Mouse (Mus musculus): Measurements from ENCODE around the gene Podxl2. TPM values are rescaled to one million over a fixed set of nuclear protein-coding genes. Genes with fewer than 3 reads are reported as not detected.

Podxl2 gene
- total RNA-seq, 2 experiments from 2014 or later, result 173 to 180 TPM

DNA sequence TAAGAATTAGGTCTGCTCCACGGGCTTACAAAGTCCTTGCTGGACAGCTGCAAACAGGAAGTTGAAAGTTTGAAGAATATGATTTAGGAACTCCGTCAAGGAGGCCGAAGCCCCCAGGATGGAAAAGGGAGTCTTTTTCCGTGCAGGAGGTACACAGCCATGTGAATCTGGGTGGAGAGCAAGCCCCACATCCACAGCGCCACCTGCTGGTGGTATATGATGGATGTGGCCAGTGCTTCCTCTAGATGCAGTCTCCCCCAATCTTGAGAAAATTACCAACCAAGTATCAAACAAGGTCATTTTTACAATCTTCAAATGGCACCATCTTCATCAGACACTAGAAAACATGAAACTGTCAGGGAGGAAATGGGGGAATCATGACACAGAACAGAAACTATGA, 18.7 kb upstream of the Podxl2 start:
- DNase-seq (ENCODE audit: low spot score in 2 of 2), result peak; percentile 55 to 62
- intact Hi-C loops (cut with DNase I), result loop anchor here (1.0 to 10.0 kb wide), 2 partner anchors 344 to 779 kb away; no protein-coding TSS in a partner anchor

DNA sequence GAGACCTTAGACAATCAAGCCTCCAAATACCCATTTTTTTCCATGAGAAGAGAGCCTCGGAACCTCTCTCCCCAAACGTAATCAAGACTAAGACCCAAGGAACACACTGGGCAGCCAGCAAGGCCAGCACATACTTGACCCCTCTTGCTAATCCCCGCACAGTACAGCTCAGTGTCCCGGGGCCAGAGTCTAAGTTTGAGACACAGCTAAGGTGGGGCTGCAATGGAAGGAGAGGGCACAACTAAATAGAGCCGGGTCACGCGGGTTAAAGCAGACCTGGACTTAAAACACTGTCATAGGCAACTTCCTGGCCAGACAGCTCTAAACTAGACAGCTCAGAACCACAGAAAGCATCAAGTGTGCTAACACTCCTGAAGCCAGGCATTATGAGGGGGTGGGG, 16.0 kb upstream of the Podxl2 start:
- intact Hi-C loops (cut with DNase I), result loop anchor here (10.0 kb wide), 1 partner anchor 776 kb away; no protein-coding TSS in a partner anchor
- no peak for DNase-seq (ENCODE audit: low spot score in 2 of 2)

DNA sequence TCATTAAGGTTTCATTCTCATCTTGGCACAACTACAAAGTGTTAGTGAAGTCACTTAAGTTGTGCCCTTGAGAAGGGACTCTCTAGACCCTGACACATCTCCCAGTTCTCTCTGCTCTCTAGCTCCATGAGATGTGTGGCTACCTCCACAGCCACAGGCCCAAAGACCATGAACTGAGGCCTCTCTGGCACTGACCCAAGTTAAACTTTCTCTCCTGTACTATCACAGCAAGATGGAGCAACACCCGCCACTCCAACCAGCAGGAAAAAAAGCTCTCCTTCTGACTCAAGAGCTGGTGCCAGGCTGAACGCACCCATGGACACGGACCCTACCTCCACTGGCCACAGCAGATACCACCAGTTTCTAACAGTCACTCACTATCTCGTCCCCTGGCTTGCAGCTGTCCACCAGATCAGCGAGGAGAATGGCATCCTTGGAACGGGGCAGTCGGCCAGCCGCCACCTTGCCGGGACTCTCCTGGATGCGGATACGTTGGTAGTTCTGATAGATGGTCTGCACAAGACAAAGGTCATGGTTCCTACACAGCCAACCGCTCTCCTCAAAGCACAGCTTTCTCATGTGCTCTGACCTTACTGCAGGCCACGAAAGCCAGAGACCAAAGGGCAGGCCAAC, 14.7 kb upstream of the Podxl2 start:
- DNase-seq (ENCODE audit: low spot score in 2 of 2), result no peak
- intact Hi-C loops (cut with DNase I), result loop anchor here (10.0 kb wide), 1 partner anchor 775 kb away; no protein-coding TSS in a partner anchor

DNA sequence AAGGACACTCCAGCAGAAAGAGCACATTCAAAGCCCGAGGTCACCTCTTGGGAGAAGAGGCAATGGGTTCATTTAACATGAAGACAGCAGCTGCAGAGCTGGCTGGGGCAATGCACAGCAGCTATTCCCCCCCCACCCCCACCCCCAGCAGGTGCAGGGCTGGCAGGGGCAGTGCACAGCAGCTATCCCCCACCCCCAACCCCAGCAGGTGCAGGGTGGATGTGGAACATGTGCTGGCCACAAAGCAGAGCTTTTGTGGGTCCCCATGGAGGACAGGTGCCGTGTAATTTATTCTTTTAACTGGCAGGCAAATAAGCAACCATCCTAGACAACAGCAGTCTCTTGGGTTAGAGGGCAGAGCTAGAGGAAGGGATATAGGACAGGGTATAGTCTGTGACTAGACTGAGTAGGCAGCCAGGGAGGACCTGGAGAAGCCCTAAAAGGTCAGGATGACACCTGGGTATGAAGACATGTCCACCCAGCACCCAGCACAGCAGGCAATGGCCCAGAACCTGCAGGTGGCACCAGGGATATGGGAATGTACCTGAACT, 11.6 kb upstream of the Podxl2 start:
- no peak for DNase-seq (ENCODE audit: low spot score in 2 of 2)
- intact Hi-C loops (cut with DNase I), result no loop called here

DNA sequence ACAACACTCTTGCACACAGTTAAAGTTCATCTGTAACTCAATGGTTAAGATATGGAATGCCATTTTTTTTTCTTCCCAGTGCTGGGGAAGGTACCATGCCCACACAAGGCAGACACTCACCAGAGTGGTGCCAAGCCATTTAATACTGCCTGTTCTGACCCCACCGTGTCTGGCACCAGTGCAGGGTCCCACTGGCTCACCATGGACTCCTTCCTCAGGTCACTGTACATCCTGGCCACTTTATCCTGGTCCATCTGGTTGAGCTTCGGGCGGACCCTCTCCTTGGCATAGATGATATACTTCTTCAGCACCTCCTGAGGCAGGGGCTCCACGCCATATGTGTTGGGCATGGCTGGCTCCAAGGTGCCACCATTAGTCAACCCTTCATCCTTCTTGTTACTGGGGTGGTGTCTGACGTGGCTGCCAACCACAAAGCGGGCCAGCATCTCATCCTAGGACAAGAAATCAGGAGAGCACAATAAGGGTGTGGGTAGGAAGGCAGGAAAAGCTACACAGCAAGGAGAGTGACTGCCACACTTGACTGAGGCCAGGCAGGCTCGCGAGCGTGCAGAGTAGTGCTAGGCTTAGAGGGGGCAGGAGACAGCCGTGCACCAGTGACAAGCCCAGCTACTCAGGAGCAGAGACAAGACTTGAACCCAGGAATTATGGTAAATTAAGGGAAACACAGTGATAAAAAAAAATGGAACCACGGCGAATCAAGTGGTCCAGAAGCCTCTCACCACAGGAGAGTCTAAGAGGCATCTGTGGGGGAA, 11.0 kb upstream of the Podxl2 start:
- intact Hi-C loops (cut with DNase I), result no loop called here
- DNase-seq (ENCODE audit: low spot score in 2 of 2), result no peak

DNA sequence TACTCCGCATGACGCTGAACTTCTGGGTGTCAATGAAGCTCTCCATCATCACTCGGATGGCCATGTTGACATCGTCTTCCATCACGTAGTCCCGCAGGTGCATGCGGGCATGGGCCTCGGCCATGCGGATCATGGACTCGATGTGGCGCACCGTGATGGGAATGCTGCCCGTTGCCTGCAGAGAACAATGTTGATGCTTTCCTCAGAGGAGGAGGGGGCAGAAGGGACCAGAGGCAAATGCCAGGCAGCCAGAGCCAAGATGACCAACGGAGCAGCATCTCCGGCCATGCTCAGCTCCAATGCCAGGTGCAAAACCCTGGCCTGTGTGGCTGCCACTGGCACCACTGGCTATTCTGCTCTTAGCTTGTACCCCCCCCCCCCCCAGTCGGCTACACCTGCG, 9.8 kb upstream of the Podxl2 start:
- intact Hi-C loops (cut with DNase I), result no loop called here
- DNase-seq (ENCODE audit: low spot score in 2 of 2), result no peak

DNA sequence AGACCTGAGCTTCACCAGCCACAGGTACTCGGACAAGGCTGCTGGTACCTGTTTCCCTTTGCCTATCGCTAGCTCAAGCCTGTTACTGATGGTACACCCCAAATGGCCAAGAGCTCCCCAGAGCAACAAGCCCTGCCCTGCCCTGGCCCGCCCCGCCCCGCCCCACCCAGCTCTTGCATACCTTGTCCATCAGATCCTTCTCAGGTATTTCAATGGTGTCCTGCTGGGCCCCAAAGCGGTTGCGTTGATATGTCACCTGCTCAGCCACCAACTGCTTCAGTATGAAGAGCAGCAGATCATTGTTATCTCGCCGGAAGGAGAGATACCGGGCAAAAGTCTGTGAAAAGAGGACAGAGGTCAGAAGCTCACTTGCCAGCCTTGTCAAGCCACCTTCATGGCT, 9.4 kb upstream of the Podxl2 start:
- intact Hi-C loops (cut with DNase I), result no loop called here
- no peak for DNase-seq (ENCODE audit: low spot score in 2 of 2)

DNA sequence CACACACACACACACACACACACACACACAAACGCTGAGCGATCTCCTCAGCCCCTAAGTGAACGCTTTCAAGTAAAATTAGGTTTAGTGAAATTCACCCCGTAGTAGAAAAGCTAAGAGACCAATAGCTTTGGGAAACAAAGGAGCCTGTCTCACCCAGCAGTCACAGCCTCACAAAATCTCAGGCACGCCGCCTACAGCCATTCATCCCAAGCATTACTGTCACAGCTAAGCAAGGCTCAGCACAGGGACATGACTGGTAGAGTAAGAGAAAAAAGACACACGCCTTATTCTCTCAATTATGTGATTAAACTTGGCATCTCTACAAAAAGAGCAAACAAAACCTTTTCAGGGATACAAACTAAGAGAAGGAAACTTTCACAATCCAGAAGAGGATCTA, 6.5 kb upstream of the Podxl2 start:
- intact Hi-C loops (cut with DNase I), result no loop called here
- DNase-seq (ENCODE audit: low spot score in 2 of 2), result peak in 1 of 2 experiments; percentile 30

DNA sequence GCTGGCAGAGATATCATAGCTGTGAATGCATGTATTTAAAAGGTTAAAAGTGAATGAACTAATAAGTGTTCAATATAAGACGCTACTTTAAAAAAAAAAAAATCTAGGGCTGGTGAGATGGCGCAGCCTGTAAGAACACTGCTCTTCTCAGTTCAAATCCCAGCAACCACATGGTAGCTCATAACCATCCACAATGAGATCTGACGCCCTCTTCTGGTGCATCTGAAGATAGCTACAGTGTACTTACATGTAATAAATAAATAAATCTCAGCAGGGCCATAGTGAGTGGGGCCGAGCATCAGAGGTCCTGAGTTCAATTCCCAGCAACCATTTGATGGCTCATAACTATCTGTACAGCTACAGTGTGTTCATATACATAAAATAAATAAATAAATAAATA, 4.6 kb upstream of the Podxl2 start:
- DNase-seq (ENCODE audit: low spot score in 2 of 2), result no peak

DNA sequence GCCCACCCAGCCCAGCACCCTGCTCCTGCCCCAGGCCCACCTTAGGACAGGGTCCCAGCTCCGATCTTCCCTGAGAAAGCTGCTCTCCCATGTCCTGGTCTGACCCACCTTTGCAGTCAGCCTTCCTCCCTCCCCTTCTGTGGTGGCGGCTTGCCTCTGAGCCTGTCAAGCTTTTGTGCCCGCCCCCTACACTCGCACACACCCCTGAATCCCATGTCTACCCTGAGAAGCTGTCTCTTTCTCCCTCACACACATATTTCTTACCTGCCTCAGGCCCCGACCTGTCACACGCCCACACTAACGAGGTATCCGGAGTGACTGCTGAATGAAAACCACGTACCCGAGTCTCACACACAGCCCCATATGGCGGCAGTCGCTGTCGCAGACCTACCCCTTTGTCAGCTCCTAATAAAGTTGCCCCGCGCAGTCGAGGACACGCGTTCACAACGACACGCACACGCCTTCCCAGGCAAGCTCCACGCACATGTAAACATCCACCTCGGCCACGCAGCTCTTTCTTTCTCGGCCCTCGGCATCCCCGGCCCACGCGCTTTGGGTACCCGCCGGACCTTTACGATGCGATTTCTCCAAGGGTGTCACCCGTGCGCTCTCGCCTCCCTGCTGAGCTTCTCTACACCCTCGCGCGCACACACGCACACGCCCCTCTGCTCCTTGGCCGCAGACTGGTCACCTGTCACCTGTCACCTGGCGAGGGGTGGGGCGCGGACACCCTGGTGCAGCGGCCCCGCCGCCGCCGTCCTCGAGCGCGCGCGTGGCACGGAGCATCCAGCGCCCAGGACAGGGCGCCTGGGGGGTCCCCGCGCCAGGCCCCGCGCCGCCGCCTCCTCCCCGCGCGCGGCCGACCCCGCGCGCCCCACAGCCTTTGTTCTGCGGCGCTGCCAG, 628 bp downstream of the Podxl2 start:
- intact Hi-C loops (cut with DNase I), result no loop called here
- peak; percentile 42 to 60 for DNase-seq (ENCODE audit: low spot score in 2 of 2)

More for the DNA sequence above, 4.6 kb upstream of the Podxl2 start:
- intact Hi-C loops (cut with DNase I), result no loop called here

DNA sequence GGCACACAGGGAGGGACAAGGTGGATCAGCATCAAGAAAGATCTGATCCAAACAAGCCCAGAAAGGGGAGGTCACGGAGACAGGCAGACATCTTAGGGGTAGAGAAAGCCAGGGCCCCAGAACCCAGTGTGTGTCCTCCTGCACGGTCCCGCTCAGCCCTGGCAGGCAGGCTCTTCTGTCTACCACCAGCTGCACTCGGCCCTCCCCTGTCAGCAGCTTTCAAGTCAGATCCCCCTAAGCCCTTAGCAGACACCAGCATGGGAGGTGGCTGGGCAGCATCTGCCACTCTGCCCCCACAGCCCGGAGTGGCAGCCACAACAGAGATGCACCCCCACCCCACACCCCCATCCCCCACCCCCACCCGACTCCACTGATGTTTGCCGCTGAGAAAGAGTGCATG, 2.0 kb downstream of the Podxl2 start:
- DNase-seq (ENCODE audit: low spot score in 2 of 2), result peak in 1 of 2 experiments; percentile 30
- intact Hi-C loops (cut with DNase I), result no loop called here

DNA sequence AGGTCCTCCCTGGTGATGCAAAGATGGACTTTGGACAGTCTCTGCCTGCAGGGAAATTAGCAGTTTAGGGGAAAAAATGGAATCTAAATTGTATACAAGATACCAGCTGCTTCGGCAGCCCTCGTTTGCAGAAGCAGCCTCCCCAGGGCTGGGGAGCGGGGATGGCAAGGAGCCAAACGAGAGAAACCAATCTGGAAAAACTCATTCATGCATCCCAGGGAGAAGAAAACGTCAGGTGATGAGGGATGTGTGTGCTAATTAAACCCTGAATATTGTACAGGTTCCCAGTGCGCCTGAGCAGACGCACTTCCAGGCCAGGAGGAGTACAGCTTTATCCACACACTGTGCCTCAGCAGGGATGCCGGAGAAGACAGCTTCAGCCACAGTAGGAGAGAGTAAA, 3.3 kb downstream of the Podxl2 start:
- peak; percentile 67 to 73 for DNase-seq (ENCODE audit: low spot score in 2 of 2)
- intact Hi-C loops (cut with DNase I), result no loop called here

DNA sequence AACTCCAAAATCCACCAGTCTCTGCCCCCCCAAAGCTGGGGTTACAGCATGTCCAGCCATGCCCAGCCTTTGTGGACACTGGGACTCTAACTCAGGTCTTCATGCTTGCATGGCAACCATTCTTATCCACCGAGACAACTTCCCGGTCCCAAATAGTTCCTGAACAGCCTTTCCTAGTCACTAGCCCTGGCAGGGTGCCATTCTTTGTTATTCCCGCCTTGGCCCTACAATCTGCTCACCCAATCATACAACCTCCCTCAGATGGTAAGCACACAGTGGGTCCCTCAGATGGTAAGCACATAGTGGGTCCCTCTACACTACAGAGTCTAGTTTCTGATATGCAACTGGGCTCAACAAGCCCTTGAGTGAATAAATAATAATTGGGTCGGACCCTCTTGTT, 4.2 kb downstream of the Podxl2 start:
- intact Hi-C loops (cut with DNase I), result no loop called here
- DNase-seq (ENCODE audit: low spot score in 2 of 2), result no peak

DNA sequence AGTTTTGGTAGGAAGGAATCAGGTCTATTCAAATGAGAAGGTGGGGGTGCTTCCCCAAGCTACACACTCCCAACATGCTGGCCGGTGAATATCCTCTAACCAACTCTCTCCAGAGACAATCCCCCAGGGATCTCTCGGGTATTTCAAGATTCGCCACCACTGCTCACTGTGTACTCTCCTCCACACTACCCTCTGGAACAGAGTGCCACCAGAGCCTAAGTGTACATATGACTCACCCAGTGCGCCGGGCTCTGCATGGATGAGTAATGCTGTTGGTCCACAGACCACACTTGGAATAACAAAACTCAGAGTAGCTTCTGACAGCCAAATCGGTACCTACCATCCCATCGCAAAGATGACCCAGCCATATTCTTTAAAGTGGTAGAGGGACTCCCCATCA, 5.4 kb downstream of the Podxl2 start:
- intact Hi-C loops (cut with DNase I), result no loop called here
- peak; percentile 48 to 75 for DNase-seq (ENCODE audit: low spot score in 2 of 2)

DNA sequence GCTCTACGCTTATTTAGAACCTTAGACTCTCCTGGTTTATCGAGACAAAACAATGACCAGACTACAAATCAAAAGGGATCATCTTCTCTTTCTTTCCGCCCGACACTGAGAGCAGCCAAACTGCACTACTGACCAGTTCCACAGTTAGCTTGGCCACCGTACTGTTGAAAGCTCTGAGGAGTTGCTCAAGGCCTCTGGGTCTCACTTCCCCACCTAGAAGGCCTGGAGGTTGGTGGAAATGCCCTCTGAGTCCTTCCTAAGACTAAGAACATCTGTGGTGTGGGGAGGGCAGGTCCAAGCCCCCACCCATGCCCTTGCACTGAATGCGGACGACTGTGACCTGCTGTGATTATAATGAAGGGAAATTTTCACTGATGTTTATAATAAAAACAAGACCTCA, 9.1 kb downstream of the Podxl2 start:
- intact Hi-C loops (cut with DNase I), result no loop called here
- DNase-seq (ENCODE audit: low spot score in 2 of 2), result no peak

DNA sequence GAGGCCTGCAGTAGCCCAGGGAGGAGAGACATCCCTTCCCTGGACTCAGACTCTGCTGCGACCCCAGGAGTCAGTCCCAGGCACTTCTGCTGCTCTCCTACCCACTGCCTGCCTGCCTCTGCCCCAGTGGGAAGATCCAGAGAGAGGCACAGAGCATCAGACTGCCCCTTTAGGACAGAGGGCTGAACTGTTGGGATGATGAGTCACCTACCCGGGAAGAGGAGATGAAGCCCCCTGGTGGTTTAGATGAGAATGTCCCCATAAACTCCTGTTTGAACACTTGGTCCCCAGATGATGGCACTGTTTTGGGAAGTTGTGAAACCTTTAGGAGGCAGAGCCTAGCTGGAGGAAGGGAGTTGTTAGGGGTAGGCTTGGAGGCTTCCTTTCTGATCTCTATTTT, 13.9 kb downstream of the Podxl2 start:
- peak in 1 of 2 experiments; percentile 54 for DNase-seq (ENCODE audit: low spot score in 2 of 2)

DNA sequence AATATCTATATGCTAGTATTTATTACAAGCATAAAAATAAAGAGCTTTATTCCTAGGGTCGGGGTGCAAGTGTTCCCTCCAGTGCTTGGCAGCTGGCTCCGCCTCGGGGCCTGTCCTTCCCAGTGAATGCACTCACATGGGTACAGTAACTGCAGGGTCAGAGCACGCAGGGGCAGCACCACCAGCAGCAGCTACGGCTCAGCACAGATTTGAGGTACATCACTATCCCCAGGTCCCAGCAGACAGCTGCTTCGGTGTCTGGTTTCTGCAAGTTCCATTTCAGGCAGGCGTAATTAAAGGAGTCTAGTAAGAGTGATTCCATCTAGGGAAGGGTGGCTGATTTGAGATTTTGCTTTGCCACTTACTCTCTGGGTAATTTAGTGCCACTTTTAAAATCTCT, 16.5 kb downstream of the Podxl2 start:
- intact Hi-C loops (cut with DNase I), result no loop called here

More for the DNA sequence above, 13.9 kb downstream of the Podxl2 start:
- intact Hi-C loops (cut with DNase I), result no loop called here

DNA sequence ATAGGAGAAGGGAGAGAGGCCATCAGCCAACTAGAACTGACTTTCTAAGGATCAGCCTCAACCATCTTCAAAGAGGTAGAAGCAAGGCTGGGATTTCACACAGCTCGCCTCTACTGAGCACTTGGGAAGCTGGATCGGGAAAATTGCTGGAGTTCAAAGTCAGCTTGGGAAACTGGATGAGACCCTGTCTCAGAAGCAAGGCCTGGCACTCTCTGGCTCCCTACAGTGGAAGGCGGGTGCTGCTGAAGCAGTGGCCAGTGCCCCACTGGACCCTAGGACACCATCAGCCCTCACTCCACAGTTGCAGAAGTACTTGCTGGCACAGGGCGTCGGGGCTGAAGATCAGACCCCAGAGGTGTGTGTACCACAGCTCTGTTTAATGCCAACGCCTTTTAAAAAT, 17.0 kb downstream of the Podxl2 start:
- DNase-seq (ENCODE audit: low spot score in 2 of 2), result no peak
- intact Hi-C loops (cut with DNase I), result no loop called here

More for the DNA sequence above, 16.5 kb downstream of the Podxl2 start:
- peak in 1 of 2 experiments; percentile 46 for DNase-seq (ENCODE audit: low spot score in 2 of 2)

DNA sequence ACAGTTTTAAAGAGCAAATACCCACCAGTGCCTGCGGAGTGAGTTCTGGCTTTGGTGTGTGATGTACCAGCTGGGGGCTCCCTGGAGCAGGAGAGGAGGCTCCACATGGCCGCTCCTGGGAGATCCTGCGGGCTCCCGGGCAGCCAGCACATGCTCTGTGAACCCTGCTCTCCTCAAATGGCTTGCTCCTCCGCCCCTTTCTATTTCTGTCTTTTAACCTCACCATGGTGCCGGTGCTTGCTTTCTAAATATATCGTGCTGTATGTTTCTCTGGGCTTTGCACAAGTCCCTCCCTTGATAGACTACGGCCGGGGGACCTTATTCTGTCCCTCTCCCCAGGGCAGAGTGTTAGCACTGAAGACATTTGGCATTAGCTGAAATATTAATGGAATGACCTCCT, 17.6 kb downstream of the Podxl2 start:
- intact Hi-C loops (cut with DNase I), result no loop called here

DNA sequence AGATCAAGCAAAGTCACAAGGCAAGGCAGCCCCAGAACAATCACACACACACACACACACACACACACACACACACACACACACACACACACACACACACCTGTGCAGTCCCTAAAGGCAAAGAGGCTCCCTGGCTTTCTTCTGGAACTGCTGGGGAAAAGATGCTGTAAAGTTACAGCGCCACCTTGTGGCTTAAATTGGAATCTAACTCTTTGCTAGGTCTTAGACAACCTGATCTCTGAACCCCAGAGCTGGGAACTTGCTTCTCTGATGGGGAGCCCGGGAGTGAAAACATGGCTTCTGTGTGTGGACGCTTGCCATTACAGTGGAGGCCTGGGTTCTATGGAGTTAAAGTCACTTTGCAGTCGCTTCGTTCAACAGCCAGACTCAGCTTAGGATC, 19.2 kb downstream of the Podxl2 start:
- DNase-seq (ENCODE audit: low spot score in 2 of 2), result peak; percentile 59 to 73

More for the DNA sequence above, 17.6 kb downstream of the Podxl2 start:
- no peak for DNase-seq (ENCODE audit: low spot score in 2 of 2)

More for the DNA sequence above, 19.2 kb downstream of the Podxl2 start:
- intact Hi-C loops (cut with DNase I), result loop anchor here (2.0 kb wide), 1 partner anchor 307 kb away; no protein-coding TSS in a partner anchor

All from left cerebral cortex, postnatal 25 days (tissue).